Mouse (Mus musculus) cerebellum, adult 2 months (tissue): ENCODE results near the gene Cyp24a1.

ENCODE experiments used
- CTCF ChIP-seq: fragments of 200-500 bp; IDR thresholded peaks from 2 replicates; pipeline ENCODE4 v1.5.1; 2011; ENCODE audit warnings: low read depth, mild to moderate bottlenecking, control low read depth, low read length, moderate library complexity, borderline replicate concordance; ENCODE audit not compliant: insufficient read depth
- POLR2A ChIP-seq: fragments of 200-500 bp; IDR thresholded peaks from 2 replicates; pipeline ENCODE4 v1.6.1; 2011; ENCODE audit warnings: low read length, control low read depth, borderline replicate concordance; ENCODE audit not compliant: insufficient read depth

GRCm38 (mm10) chr2:170543625-170544024 is 46.7 kb upstream of the Cyp24a1 start:
- no peak for TF ChIP-seq POLR2A
- no peak for TF ChIP-seq CTCF
